8 mouse cellular contexts compared by ENCODE assay signal in genomic region chr6:72454072-72454746, GRCm38 (mm10). TPM values are rescaled to one million over a fixed set of nuclear protein-coding genes. Genes with fewer than 3 reads are reported as not detected.
DNase-seq lines count a peak whose midpoint lies in the region; ATAC-seq and TF ChIP-seq lines count a peak whose summit lies in the region.

No protein-coding gene starts in this region.

- ATAC-seq in limb, embryonic 13.5 days (ENCODE audit: low FRiP score, low read depth): peak; percentile 15; the same call in 1 of the 2 replicates

- H3K4me2 ChIP-seq in limb, embryonic 13.5 days (replicated peaks): no peak overlapping the region

- 61% methylated on average over 7 of the region's 7 CpGs for WGBS in limb, embryonic 13.5 days
- 51% methylated on average over 7 of the region's 7 CpGs for WGBS in olfactory bulb, adult 2 months

- no peak overlapping the region for H3K4me3 ChIP-seq in limb, embryonic 13.5 days
- H3K4me3 ChIP-seq in olfactory bulb, adult 2 months (ENCODE audit: insufficient read depth, low read depth, low read length): no peak overlapping the region

- H3K27me3 ChIP-seq in limb, embryonic 13.5 days: no peaks in the 10 kb centered on the region

- H3K36me3 ChIP-seq in limb, embryonic 13.5 days: no peaks in the 10 kb centered on the region

- peak overlapping the region; percentile 33; the same call in 1 of the 2 replicates for H3K27ac ChIP-seq in limb, embryonic 13.5 days
- H3K27ac ChIP-seq in olfactory bulb, adult 2 months (ENCODE audit: insufficient read depth, low read depth, low read length): peak overlapping the region; percentile 21; the same call in 1 of the 2 replicates

- no peak for TF ChIP-seq POLR2A in olfactory bulb, adult 2 months (IDR thresholded peaks at IDR 0.05; ENCODE audit: insufficient read depth, low read depth, low read length)

- H3K9me3 ChIP-seq in limb, embryonic 13.5 days: no peaks in the 10 kb centered on the region

- peaks cover 22% of the 10 kb centered on the region for H3K4me1 ChIP-seq in limb, embryonic 13.5 days
- 0 out of 2 replicates have a peak, but pooled peaks cover 5% of the 10 kb centered on the region for H3K4me1 ChIP-seq in olfactory bulb, adult 2 months (ENCODE audit: control insufficient read depth, insufficient read depth, low read length)

- intact Hi-C loops in left cerebral cortex, postnatal 4 days (cut with DNase I): no loop called here
- intact Hi-C loops in gastrocnemius, postnatal 14 days (cut with DNase I; ENCODE audit: low total_unique reads): no loop called here

- no peak for TF ChIP-seq CTCF in olfactory bulb, adult 2 months (IDR thresholded peaks at IDR 0.05; ENCODE audit: insufficient read depth, low read depth, low read length)

- peak overlapping the region; percentile 8; the same call in 1 of the 2 replicates for H3K9ac ChIP-seq in limb, embryonic 13.5 days

- peak; percentile 31 for DNase-seq in left cerebral cortex, postnatal 4 days
- DNase-seq in left cerebral cortex, adult 18-20 months (ENCODE audit: low spot score in 2 of 2): no peak
- DNase-seq in gastrocnemius, postnatal 14 days: peak; percentile 44
- no peak for DNase-seq in ovary, postnatal 10 days (ENCODE audit: low spot score)
- DNase-seq in adrenal gland, postnatal 25 days: no peak
- no peak for DNase-seq in ovary, postnatal 36 days (ENCODE audit: low spot score)

RNA-seq across cellular contexts. Expression of gene Mat2a, which starts 14.9 kb away (rescaled TPM):
- total RNA-seq in left cerebral cortex, postnatal 4 days (2021): 100 to 1,000 TPM; 184 to 193 TPM
- 100 to 1,000 TPM; 172 to 199 TPM for total RNA-seq in left cerebral cortex, adult 18-20 months (2021)
- total RNA-seq in gastrocnemius, postnatal 14 days (2021): 100 to 1,000 TPM; 202 to 277 TPM
- polyA plus RNA-seq in limb, embryonic 13.5 days (2015; fragmentation: Nextera tagmentation; extraction: Ambion mirVana): 426 and 435 TPM in 2 replicates
- 274 and 557 TPM in 2 replicates for polyA plus RNA-seq in olfactory bulb, adult 2 months (2012; ENCODE audit: insufficient read depth, insufficient read length, low replicate concordance, missing spikeins)
- 199 and 214 TPM in 2 replicates for total RNA-seq in adrenal gland, postnatal 25 days (2021)

RNA-seq across cellular contexts. Expression of gene Ggcx, which starts 40.1 kb away (rescaled TPM):
- 10 to 100 TPM; 18.6 to 21.1 TPM for total RNA-seq in left cerebral cortex, postnatal 4 days (2021)
- total RNA-seq in left cerebral cortex, adult 18-20 months (2021): 10 to 100 TPM; 21.7 to 24.4 TPM
- 10 to 100 TPM; 15.0 to 15.5 TPM for total RNA-seq in gastrocnemius, postnatal 14 days (2021)
- 43.5 and 47.8 TPM in 2 replicates for polyA plus RNA-seq in limb, embryonic 13.5 days (2015; fragmentation: Nextera tagmentation; extraction: Ambion mirVana)
- polyA plus RNA-seq in olfactory bulb, adult 2 months (2012; ENCODE audit: insufficient read depth, insufficient read length, low replicate concordance, missing spikeins): not detected in 2 replicates
- 52.5 and 56.9 TPM in 2 replicates for total RNA-seq in adrenal gland, postnatal 25 days (2021)

Comparison
In these comparisons a context has a peak if more than half of its experiments do, and no peak if none do; other contexts are left out.
1. DNase-seq: peak in left cerebral cortex, postnatal 4 days (single experiment) and gastrocnemius, postnatal 14 days (single experiment); none in left cerebral cortex, adult 18-20 months (0 of 2), ovary, postnatal 10 days (single experiment), adrenal gland, postnatal 25 days (single experiment) and ovary, postnatal 36 days (single experiment).